Mouse (Mus musculus): ENCODE results near the gene 1810013L24Rik. TPM values are rescaled to one million over a fixed set of nuclear protein-coding genes. Genes with fewer than 3 reads are reported as not detected.

Gene 1810013L24Rik
- polyA plus RNA-seq, 1 experiment from 2014 or later = 23.5 TPM

GRCm38 (mm10) chr16:8830431-8831211 lies 721 bp downstream of the 1810013L24Rik start:
- peak overlapping the region; percentile 97 for H3K27ac ChIP-seq
- H3K27me3 ChIP-seq (ENCODE audit: control insufficient read depth, insufficient read depth, low read length) = no peaks in the 10 kb centered on the region
- no peaks in the 10 kb centered on the region for H3K9me3 ChIP-seq (ENCODE audit: control insufficient read depth, low read length)
- peak overlapping the region; percentile 100 for H3K9ac ChIP-seq
- H3K36me3 ChIP-seq (replicated peaks; ENCODE audit: control insufficient read depth, insufficient read depth) = peaks cover 30% of the 10 kb centered on the region
- DNase-seq (ENCODE audit: low spot score) = peak; percentile 53
- peak; percentile 2 for ATAC-seq (ENCODE audit: low FRiP score)
- peak overlapping the region; percentile 100 for H3K4me3 ChIP-seq (replicated peaks; ENCODE audit: low read length)
- peaks cover 41% of the 10 kb centered on the region for H3K4me1 ChIP-seq (replicated peaks; ENCODE audit: control insufficient read depth, insufficient read depth, low read length)
- under 1% methylated on average over 70 of the region's 74 CpGs for WGBS
- peak overlapping the region; percentile 65 for H3K4me2 ChIP-seq (replicated peaks)

- no peak for DNase-seq (ENCODE audit: low spot score)
- peak overlapping the region; percentile 97 for H3K27ac ChIP-seq
- peaks cover 42% of the 10 kb centered on the region for H3K4me1 ChIP-seq (replicated peaks; ENCODE audit: control insufficient read depth, insufficient read depth, low read length)
- H3K36me3 ChIP-seq (replicated peaks; ENCODE audit: control insufficient read depth, insufficient read depth) = peaks cover 31% of the 10 kb centered on the region
- 4% methylated on average over 12 of the region's 12 CpGs for WGBS
- H3K27me3 ChIP-seq (ENCODE audit: control insufficient read depth, insufficient read depth, low read length) = no peaks in the 10 kb centered on the region
- ATAC-seq (ENCODE audit: low FRiP score) = no peak
- H3K4me3 ChIP-seq (replicated peaks; ENCODE audit: low read length) = peak overlapping the region; percentile 100
- H3K4me2 ChIP-seq (replicated peaks) = peak overlapping the region; percentile 65
- peak overlapping the region; percentile 100 for H3K9ac ChIP-seq
- no peaks in the 10 kb centered on the region for H3K9me3 ChIP-seq (ENCODE audit: control insufficient read depth, low read length)
Measured at GRCm38 (mm10) chr16:8831241-8831640, 1.3 kb downstream of the 1810013L24Rik start.

- Histone ChIP-seq H3K4me1 (replicated peaks; ENCODE audit: control insufficient read depth, insufficient read depth, low read length) (peaks cover 38% of the 10 kb centered on the region), H3K27me3 (ENCODE audit: control insufficient read depth, insufficient read depth, low read length) (no peaks in the 10 kb centered on the region), H3K4me2 (replicated peaks) (no peak overlapping the region), H3K9ac (no peak overlapping the region), H3K36me3 (replicated peaks; ENCODE audit: control insufficient read depth, insufficient read depth) (peaks cover 66% of the 10 kb centered on the region), H3K9me3 (ENCODE audit: control insufficient read depth, low read length) (no peaks in the 10 kb centered on the region), H3K4me3 (replicated peaks; ENCODE audit: low read length) (no peak overlapping the region), H3K27ac (no peak overlapping the region)
- ATAC-seq (ENCODE audit: low FRiP score) (no peak), DNase-seq (ENCODE audit: low spot score) (no peak)
- 98% methylated on average over 1 of the region's 1 CpGs for WGBS
Measured at GRCm38 (mm10) chr16:8836876-8837275, 7.0 kb downstream of the 1810013L24Rik start.

- no peak overlapping the region for H3K4me3 ChIP-seq (replicated peaks; ENCODE audit: low read length)
- no peak overlapping the region for H3K9ac ChIP-seq
- no peak overlapping the region for H3K4me2 ChIP-seq (replicated peaks)
- no peak for DNase-seq (ENCODE audit: low spot score)
- WGBS = 96% methylated on average over 1 of the region's 1 CpGs
- no peaks in the 10 kb centered on the region for H3K27me3 ChIP-seq (ENCODE audit: control insufficient read depth, insufficient read depth, low read length)
- peaks cover 31% of the 10 kb centered on the region for H3K4me1 ChIP-seq (replicated peaks; ENCODE audit: control insufficient read depth, insufficient read depth, low read length)
- H3K27ac ChIP-seq = no peak overlapping the region
- no peaks in the 10 kb centered on the region for H3K9me3 ChIP-seq (ENCODE audit: control insufficient read depth, low read length)
- peaks cover 67% of the 10 kb centered on the region for H3K36me3 ChIP-seq (replicated peaks; ENCODE audit: control insufficient read depth, insufficient read depth)
- no peak for ATAC-seq (ENCODE audit: low FRiP score)
Measured at GRCm38 (mm10) chr16:8837595-8837994, 7.7 kb downstream of the 1810013L24Rik start.

GRCm38 (mm10) chr16:8838921-8839320 lies 9.0 kb downstream of the 1810013L24Rik start:
- Histone ChIP-seq H3K27me3 (ENCODE audit: control insufficient read depth, insufficient read depth, low read length) (no peaks in the 10 kb centered on the region), H3K9me3 (ENCODE audit: control insufficient read depth, low read length) (no peaks in the 10 kb centered on the region), H3K27ac (no peak overlapping the region), H3K36me3 (replicated peaks; ENCODE audit: control insufficient read depth, insufficient read depth) (peaks cover 69% of the 10 kb centered on the region), H3K9ac (no peak overlapping the region), H3K4me3 (replicated peaks; ENCODE audit: low read length) (no peak overlapping the region), H3K4me2 (replicated peaks) (no peak overlapping the region), H3K4me1 (replicated peaks; ENCODE audit: control insufficient read depth, insufficient read depth, low read length) (peaks cover 18% of the 10 kb centered on the region)
- no peak for ATAC-seq (ENCODE audit: low FRiP score)
- DNase-seq (ENCODE audit: low spot score) = no peak

GRCm38 (mm10) chr16:8840557-8840956 lies 10.7 kb downstream of the 1810013L24Rik start:
- no peak for DNase-seq (ENCODE audit: low spot score)
- H3K9ac ChIP-seq = no peak overlapping the region
- H3K27me3 ChIP-seq (ENCODE audit: control insufficient read depth, insufficient read depth, low read length) = no peaks in the 10 kb centered on the region
- H3K4me1 ChIP-seq (replicated peaks; ENCODE audit: control insufficient read depth, insufficient read depth, low read length) = 0 out of 2 replicates have a peak, but pooled peaks cover 1% of the 10 kb centered on the region
- no peak overlapping the region for H3K4me3 ChIP-seq (replicated peaks; ENCODE audit: low read length)
- no peaks in the 10 kb centered on the region for H3K9me3 ChIP-seq (ENCODE audit: control insufficient read depth, low read length)
- H3K27ac ChIP-seq = no peak overlapping the region
- 91% methylated on average over 3 of the region's 3 CpGs for WGBS
- no peak overlapping the region for H3K4me2 ChIP-seq (replicated peaks)
- no peak for ATAC-seq (ENCODE audit: low FRiP score)
- peaks cover 65% of the 10 kb centered on the region for H3K36me3 ChIP-seq (replicated peaks; ENCODE audit: control insufficient read depth, insufficient read depth)

- H3K27me3 ChIP-seq (ENCODE audit: control insufficient read depth, insufficient read depth, low read length) = no peaks in the 10 kb centered on the region
- no peak overlapping the region for H3K4me3 ChIP-seq (replicated peaks; ENCODE audit: low read length)
- peaks cover 3% of the 10 kb centered on the region for H3K4me1 ChIP-seq (replicated peaks; ENCODE audit: control insufficient read depth, insufficient read depth, low read length)
- no peak for ATAC-seq (ENCODE audit: low FRiP score)
- no peak overlapping the region for H3K27ac ChIP-seq
- H3K9ac ChIP-seq = no peak overlapping the region
- peaks cover 64% of the 10 kb centered on the region for H3K36me3 ChIP-seq (replicated peaks; ENCODE audit: control insufficient read depth, insufficient read depth)
- H3K4me2 ChIP-seq (replicated peaks) = no peak overlapping the region
- H3K9me3 ChIP-seq (ENCODE audit: control insufficient read depth, low read length) = no peaks in the 10 kb centered on the region
- WGBS = 93% methylated on average over 10 of the region's 10 CpGs
- DNase-seq (ENCODE audit: low spot score) = no peak
Measured at GRCm38 (mm10) chr16:8842962-8843361, 13.1 kb downstream of the 1810013L24Rik start.

GRCm38 (mm10) chr16:8843580-8844175 lies 13.8 kb downstream of the 1810013L24Rik start:
- Histone ChIP-seq H3K27me3 (ENCODE audit: control insufficient read depth, insufficient read depth, low read length) (no peaks in the 10 kb centered on the region), H3K36me3 (replicated peaks; ENCODE audit: control insufficient read depth, insufficient read depth) (peaks cover 60% of the 10 kb centered on the region), H3K4me3 (replicated peaks; ENCODE audit: low read length) (no peak overlapping the region), H3K27ac (no peak overlapping the region), H3K4me1 (replicated peaks; ENCODE audit: control insufficient read depth, insufficient read depth, low read length) (peaks cover 5% of the 10 kb centered on the region), H3K9me3 (ENCODE audit: control insufficient read depth, low read length) (no peaks in the 10 kb centered on the region), H3K4me2 (replicated peaks) (no peak overlapping the region), H3K9ac (no peak overlapping the region)
- DNase-seq (ENCODE audit: low spot score) = no peak
- WGBS = 82% methylated on average over 3 of the region's 3 CpGs
- no peak for ATAC-seq (ENCODE audit: low FRiP score)

GRCm38 (mm10) chr16:8845986-8846385 lies 16.1 kb downstream of the 1810013L24Rik start:
- Histone ChIP-seq H3K36me3 (replicated peaks; ENCODE audit: control insufficient read depth, insufficient read depth) (peaks cover 55% of the 10 kb centered on the region), H3K9ac (no peak overlapping the region), H3K27ac (no peak overlapping the region), H3K27me3 (ENCODE audit: control insufficient read depth, insufficient read depth, low read length) (no peaks in the 10 kb centered on the region), H3K4me2 (replicated peaks) (no peak overlapping the region), H3K4me3 (replicated peaks; ENCODE audit: low read length) (no peak overlapping the region), H3K9me3 (ENCODE audit: control insufficient read depth, low read length) (no peaks in the 10 kb centered on the region), H3K4me1 (replicated peaks; ENCODE audit: control insufficient read depth, insufficient read depth, low read length) (peaks cover 17% of the 10 kb centered on the region)
- WGBS = 83% methylated on average over 4 of the region's 4 CpGs
- ATAC-seq (ENCODE audit: low FRiP score) = no peak
- DNase-seq (ENCODE audit: low spot score) = no peak

Measured in hindbrain, embryonic 14.5 days (tissue).